Mouse (Mus musculus) left cerebral cortex, adult 18-20 months (tissue): Measurements from ENCODE around the gene Sp100. TPM values are rescaled to one million over a fixed set of nuclear protein-coding genes. Genes with fewer than 3 reads are reported as not detected.
A peak's percentile ranks its signal among the peaks of the same experiment; 100 is the strongest.

Experiments used
- DNase-seq, 2 experiments: peaks; one replicate each; pipeline ENCODE4 v3.0.0; 2021 to 2022; ENCODE audit warnings: low spot score in 2 of 2, mixed read lengths in 1 of 2
- microRNA-seq, 2 experiments: library from miRNA; unstranded; fragments of <30 nt; microRNA quantifications; one replicate each; pipeline ENCODE4 v1.2.0; 2021
- total RNA-seq, 2 experiments: library from RNA; stranded (reverse); gene quantifications; 2 replicates each; pipeline ENCODE4 v1.2.3; 2021

Sp100 gene
- total RNA-seq, 2 experiments from 2014 or later, result 2.7 to 3.2 TPM

- DNase-seq, result no peak
These were observed 94.8 kb downstream of the Sp100 start for GRCm38 (mm10) chr1:85744539-85744938.

- no peak for DNase-seq
These were observed 96.7 kb downstream of the Sp100 start for GRCm38 (mm10) chr1:85746511-85746910.

GRCm38 (mm10) chr1:85749829-85750228 is 100.0 kb downstream of the Sp100 start:
- no peak for DNase-seq

GRCm38 (mm10) chr1:85750650-85751049 is 100.9 kb downstream of the Sp100 start:
- DNase-seq, result no peak

GRCm38 (mm10) chr1:85751494-85751893 is 101.7 kb downstream of the Sp100 start:
- DNase-seq, result no peak

- no peak for DNase-seq
These were observed 102.3 kb downstream of the Sp100 start for GRCm38 (mm10) chr1:85751932-85752680.

GRCm38 (mm10) chr1:85757531-85758230 is 107.9 kb downstream of the Sp100 start:
- peak; percentile 22 to 27 for DNase-seq

GRCm38 (mm10) chr1:85758231-85758968 is 108.6 kb downstream of the Sp100 start:
- peak; percentile 23 to 52 for DNase-seq

- DNase-seq, result no peak
These were observed 109.1 kb downstream of the Sp100 start for GRCm38 (mm10) chr1:85758969-85759293.

Small RNAs within 50 kb of the gene (microRNA-seq; reads per million reads assigned to microRNA genes)
- gene Mir8096, result 0 reads per million in 2 experiments

Other genes starting within 250 kb of the Sp100 start
- gene G530012D18Rik, start 74.3 kb upstream of the Sp100 start, total RNA-seq, result not detected
- gene Sp110, start 51.2 kb upstream of the Sp100 start, total RNA-seq, result 1 to 10 TPM in 1 of 2 experiments, under 1 TPM in 1; 0.59 to 1.2 TPM
- gene Sp140, start 49.6 kb upstream of the Sp100 start, total RNA-seq, result 1 to 10 TPM; 1.3 to 1.5 TPM
- gene A630001G21Rik, start 128.7 kb downstream of the Sp100 start, total RNA-seq, result under 1 TPM; 0.19 to 0.63 TPM
- 100 to 1,000 TPM; 170 to 175 TPM for gene Cab39, start 143.5 kb downstream of the Sp100 start, total RNA-seq
- 100 to 1,000 TPM; 731 to 809 TPM for gene Itm2c, start 244.3 kb downstream of the Sp100 start, total RNA-seq